Mouse (Mus musculus): ENCODE measurements around the gene 2010111I01Rik.

- no peak for TF ChIP-seq CTCF (IDR thresholded peaks at IDR 0.05; ENCODE audit: low read depth, low read length)
- TF ChIP-seq EP300 (IDR thresholded peaks at IDR 0.05; ENCODE audit: insufficient read depth, low read depth, low read length): no peak
Measured at GRCm38 (mm10) chr13:63150470-63151020, 185.9 kb downstream of the 2010111I01Rik start.
